Mouse (Mus musculus) layer of hippocampus, postnatal 14 days (tissue): ENCODE results near the gene Scd2. TPM values are rescaled to one million over a fixed set of nuclear protein-coding genes. Genes with fewer than 3 reads are reported as not detected.
"Not testable (repeated sequence)": the region's sequence is repeated elsewhere in the genome, so short reads cannot be mapped to it uniquely, and the experiment has no call there.

Experiments used
- DNase-seq, 2 experiments: peaks; one replicate each; pipeline ENCODE4 v3.0.0; 2021 to 2022; ENCODE audit warnings: low spot score in 2 of 2, mixed read lengths in 1 of 2
- long read RNA-seq, 2 experiments: library from polyadenylated mRNA; stranded (forward); transcript quantifications; one replicate each; pipeline ENCODE4 v2.0.0; 2021
- total RNA-seq, 2 experiments: library from RNA; stranded (reverse); gene quantifications; 2 replicates each; pipeline ENCODE4 v1.2.3; 2021

Scd2 gene
- total RNA-seq: 100 to 1,000 TPM; 702 to 713 TPM
- long read RNA-seq, experiment 1, full-length matches to known transcripts: 318 of 474 reads
- long read RNA-seq, experiment 1, partial matches to known transcripts: 44 of 474 reads
- long read RNA-seq, experiment 1, other reads (novel, unspliced or antisense): 112 of 474 reads
- long read RNA-seq, experiment 2, full-length matches to known transcripts: 355 of 526 reads
- long read RNA-seq, experiment 2, partial matches to known transcripts: 41 of 526 reads
- long read RNA-seq, experiment 2, other reads (novel, unspliced or antisense): 130 of 526 reads

- DNase-seq: no peak
Measured at GRCm38 (mm10) chr19:44292941-44293768, at the start of gene Scd2. TSS of gene Scd2 (plus strand) at chr19:44293674.

DNA sequence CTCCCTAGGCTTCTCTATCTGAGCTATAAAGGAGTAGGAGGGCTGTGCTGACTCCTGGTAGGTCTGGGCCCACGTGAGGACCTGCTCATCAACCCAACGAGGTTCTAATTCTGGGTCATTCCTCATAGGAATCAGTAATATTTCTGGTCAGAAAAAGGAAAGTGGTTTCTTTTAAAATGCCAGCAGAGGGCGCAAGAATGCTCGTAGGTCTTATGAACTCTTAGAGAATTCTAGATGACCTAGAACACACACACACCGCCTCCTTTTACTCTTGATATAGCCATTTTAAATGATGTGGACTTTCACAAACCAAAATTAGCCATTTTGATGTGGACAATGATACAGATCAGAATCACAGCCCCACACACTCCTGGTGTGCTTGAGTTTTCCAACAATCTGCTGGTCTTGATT is 47.7 kb upstream of the Scd2 start:
- DNase-seq: peak in 1 of 2 experiments; percentile 42

DNA sequence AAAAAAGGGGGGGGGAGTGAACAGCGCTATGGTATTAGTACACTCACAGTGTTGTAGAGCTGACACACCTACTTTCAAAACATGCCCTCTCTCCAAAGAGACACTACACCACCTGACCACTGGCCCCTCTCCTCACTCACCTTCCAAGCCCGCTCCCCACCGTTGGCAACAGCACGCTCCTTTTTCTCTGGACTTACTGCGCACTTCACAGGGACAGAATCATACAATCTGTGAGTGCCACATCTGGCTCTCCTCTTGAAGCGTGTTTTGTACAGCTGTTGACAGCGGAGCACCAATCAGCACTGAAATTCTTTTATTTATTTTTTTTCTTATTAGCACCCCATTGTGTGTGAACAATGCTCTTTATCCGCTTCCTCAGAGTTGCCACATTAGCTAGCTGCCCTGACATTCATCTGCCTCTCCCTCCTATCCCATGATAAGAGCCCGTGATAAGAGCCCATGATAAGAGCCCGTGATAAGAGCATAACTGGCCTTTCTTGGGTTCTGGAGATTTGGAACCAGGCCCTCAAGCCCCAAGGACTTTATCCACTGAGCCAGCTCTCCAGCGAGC is 47.0 kb upstream of the Scd2 start:
- DNase-seq: no peak

DNA sequence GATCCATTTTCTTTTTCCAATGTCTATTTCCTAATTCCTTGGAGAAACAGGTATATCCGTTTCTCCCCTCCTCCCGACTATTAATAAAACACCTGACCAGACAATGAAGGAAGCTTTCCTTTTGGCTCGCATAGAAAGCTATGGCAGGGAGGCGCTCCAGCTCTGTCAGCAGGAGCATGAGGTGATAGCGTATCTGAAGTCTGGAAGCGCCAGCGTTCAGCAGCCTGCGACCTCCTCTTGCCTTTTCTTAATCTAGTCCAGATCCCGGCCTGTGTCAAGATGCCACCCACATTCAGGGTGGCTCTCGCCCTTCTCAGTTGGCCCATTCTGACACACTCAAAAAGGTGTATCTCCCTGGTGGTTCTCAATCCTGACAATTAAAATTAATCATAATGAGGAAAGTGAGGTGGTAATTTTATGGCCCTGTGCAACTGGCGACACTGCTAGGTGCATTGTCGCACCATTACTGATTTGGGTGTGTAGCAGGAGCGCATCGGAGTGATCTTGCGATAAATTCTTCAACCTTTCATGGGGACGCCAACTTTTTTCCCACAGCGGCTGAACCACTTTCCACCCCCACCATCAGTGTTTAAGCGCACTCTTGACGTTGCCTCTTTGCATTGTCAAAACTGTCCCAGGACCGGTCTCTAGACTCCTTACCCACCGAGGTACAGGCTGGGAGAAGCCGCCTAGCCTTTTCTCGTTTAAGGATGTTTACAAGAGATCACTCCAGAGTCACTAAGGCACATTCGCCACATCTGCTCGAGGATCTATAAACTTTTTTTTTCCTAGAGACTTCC is 46.0 kb upstream of the Scd2 start:
- DNase-seq: peak in 1 of 2 experiments; percentile 27

GRCm38 (mm10) chr19:44248081-44248853 is 45.2 kb upstream of the Scd2 start:
- DNase-seq: peak; percentile 85 to 92

DNA sequence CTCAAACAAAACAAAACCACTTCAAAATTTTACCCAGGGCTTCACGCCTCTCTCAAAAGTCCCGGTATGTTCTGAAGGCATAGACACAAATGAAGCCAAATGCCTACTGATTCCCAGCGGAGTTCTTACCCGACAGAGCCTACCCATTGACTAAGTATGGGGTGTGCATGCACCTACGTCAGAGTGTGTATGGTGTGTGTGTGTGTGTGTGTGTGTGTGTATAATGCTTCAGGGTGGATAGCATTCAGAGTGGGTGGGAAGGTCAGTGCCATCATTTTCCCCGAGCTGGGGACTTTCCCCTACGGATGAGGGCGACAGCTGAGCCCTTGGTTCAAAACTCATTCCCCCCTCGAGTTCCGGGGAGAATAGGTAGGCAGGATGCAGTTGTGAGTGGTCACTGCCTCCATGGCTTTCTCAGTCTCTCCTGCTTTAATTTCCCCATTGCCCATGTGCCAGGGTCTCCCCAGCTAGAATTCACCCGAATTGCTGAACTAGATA is 44.6 kb upstream of the Scd2 start:
- DNase-seq: no peak

DNA sequence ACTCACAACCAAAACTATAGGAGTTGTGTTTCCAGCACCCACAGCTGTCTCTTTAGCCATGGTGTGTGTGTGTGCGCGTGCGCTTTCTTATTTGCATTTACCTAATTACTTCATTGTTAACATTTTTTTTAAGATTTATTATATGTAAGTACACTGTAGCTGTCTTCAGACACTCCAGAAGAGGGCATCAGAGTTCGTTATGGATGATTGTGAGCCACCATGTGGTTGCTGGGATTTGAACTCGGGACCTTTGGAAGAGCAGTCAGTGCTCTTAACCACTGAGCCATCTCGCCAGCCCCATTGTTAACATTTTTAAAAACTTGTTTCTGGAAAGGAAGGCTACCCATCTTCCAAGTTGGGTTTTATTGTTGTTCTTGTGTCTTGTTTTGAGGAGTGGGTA is 42.3 kb upstream of the Scd2 start:
- DNase-seq: not testable (repeated sequence)

- DNase-seq: no peak
Measured at GRCm38 (mm10) chr19:44251936-44252558, 41.4 kb upstream of the Scd2 start.

GRCm38 (mm10) chr19:44254106-44254505 is 39.4 kb upstream of the Scd2 start:
- not testable (repeated sequence) for DNase-seq

GRCm38 (mm10) chr19:44257377-44257966 is 36.0 kb upstream of the Scd2 start:
- DNase-seq: no peak

DNA sequence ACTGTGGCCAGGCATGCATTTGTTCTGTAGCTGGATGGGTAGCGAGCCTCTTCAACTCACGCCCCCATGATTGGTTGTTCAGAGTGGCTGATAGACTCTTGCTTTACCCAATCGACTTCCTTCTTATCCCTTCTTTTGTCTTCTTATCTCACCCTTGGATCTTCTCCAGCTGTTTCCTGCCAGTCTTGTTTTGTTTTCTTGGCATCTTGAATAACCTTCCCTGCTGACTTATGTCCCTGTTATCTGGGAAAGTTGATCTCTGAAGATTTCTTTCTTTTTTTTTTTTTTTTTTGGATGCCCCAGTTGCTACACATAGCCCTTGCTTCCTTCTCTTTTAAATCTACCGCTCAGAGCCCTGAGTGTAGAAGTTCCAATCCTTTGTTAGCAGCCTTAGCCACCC is 34.0 kb upstream of the Scd2 start:
- no peak for DNase-seq

DNA sequence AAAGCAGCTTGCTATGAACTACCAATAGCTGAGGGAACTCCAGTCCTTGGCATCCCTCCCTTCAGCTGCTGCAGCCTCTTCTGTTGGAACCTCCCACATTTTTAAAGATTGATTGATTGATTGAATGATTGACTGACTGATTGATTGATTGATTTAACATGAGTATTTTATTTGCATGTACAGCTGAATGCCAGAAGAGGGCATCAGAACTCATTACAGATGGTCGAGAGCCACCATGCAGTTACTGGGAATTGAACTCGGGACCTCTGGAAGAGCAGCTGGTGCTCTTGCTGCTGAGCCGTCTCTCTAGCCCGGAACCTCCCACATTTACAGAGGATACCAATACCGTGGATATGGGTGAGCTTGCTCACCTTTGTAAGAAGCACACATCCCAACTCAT is 33.0 kb upstream of the Scd2 start:
- no peak for DNase-seq

- DNase-seq: no peak
Measured at GRCm38 (mm10) chr19:44261774-44262173, 31.7 kb upstream of the Scd2 start.

GRCm38 (mm10) chr19:44263581-44263980 is 29.9 kb upstream of the Scd2 start:
- DNase-seq: no peak

DNA sequence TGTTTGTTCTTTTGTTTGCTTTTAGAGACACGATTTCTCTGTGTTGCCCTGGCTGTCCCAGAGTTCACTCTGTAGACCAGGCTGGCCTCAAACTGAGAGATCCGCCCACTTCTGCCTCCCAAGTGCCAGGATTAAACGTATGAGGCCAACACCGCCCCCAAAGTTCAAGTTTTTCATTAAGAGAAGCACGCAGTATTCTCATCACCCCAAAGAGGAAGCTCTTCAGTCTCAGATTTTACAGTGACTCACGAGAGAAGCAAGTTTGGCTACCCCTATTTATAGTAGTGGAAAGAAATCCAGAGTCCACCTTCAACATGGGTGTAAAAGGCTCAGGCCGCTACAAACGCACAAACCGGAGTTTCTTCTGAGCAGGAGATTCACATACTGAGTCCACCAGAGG is 29.2 kb upstream of the Scd2 start:
- DNase-seq: no peak

- DNase-seq: no peak
Measured at GRCm38 (mm10) chr19:44265300-44265699, 28.2 kb upstream of the Scd2 start.

- no peak for DNase-seq
Measured at GRCm38 (mm10) chr19:44265911-44266337, 27.6 kb upstream of the Scd2 start.

GRCm38 (mm10) chr19:44266458-44266823 is 27.0 kb upstream of the Scd2 start:
- DNase-seq: no peak

DNA sequence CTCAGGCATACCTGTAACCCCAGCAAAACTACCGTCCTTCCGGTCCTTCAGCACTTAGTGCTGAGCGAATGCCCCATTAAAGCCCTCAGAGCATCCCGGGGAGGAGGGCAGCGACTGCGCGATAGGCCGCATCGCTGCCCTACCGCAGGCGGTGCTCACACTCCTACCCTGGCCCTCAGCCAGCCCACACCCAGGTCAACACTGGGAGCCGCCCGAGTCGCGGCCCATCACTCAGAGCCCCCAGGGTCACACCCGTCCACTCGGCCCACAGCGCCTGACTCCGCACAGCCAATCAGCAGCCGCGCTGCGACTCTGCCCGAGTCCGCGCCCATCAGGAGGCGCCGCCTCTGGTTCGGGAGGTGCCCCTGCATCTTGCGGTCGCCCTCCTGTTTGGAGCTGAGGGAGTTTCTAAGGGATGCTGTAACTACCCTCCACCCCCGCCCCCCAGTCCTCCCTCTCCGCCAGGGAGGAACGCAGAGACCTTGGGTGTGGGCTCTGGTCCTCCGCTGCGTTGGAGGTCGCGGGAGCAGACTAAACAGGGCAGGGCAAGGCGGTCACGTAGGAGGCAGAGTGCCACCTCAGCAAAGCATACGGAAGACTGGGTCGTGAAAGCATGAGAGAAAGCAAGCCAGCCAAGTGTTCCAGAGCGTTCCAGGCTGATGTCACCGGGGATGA is 26.5 kb upstream of the Scd2 start:
- peak; percentile 87 to 88 for DNase-seq
